Mouse (Mus musculus) olfactory bulb, adult 2 months (tissue): ENCODE measurements around the gene Hpdl.

Source experiments
- CTCF ChIP-seq: fragments of 200-500 bp; IDR thresholded peaks from 2 replicates; pipeline ENCODE4 v1.5.1; 2012; ENCODE audit warnings: low read depth, mild to moderate bottlenecking, low read length, moderate library complexity; ENCODE audit not compliant: insufficient read depth
- POLR2A ChIP-seq: fragments of 200-500 bp; IDR thresholded peaks from 2 replicates; pipeline ENCODE4 v1.6.1; 2012; ENCODE audit warnings: mild to moderate bottlenecking, low read depth, low read length, moderate library complexity; ENCODE audit not compliant: insufficient read depth

DNA sequence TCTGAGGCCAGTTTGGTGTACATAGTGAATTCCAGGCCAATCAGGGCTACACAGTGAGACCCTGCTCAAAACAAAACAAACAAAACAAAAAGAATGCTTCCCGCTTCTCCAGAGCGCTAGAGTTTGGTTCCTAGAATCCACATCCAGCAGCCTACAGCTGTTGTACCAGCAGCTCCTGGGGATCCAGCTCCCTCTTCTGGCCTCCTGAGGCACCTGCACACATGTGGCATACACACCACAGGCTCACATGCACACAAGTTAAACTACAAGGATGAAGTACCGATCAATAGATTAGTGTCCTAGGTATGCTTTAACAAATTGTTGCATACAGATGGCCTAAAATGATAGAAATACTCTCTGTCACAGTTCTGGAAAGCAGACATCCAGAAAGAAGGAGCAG is 22.8 kb upstream of the Hpdl start:
- TF ChIP-seq CTCF (no peak), POLR2A (no peak)
